15 mouse cellular contexts compared by ENCODE assay signal in genomic region chr2:3139578-3139977, GRCm38 (mm10). TPM values are rescaled to one million over a fixed set of nuclear protein-coding genes. Genes with fewer than 3 reads are reported as not detected.
DNase-seq lines count a peak whose midpoint lies in the region; ATAC-seq and TF ChIP-seq lines count a peak whose summit lies in the region.
"Had no signal": no experiment of that assay in that cellular context is flagged by ENCODE, and none has a peak within 500 bp of the region (broad histone marks: within the 10 kb centered on the region; RNA-seq: fewer than 3 reads in every experiment).

No protein-coding gene starts in this region.

- H3K27me3 ChIP-seq in kidney, embryonic 15.5 days = no peaks in the 10 kb centered on the region
- H3K27me3 ChIP-seq: limb, embryonic 13.5 days had no signal

- WGBS in kidney, embryonic 15.5 days = 52% methylated on average over 3 of the region's 3 CpGs

- no peak overlapping the region for H3K4me2 ChIP-seq in kidney, embryonic 15.5 days
- H3K4me2 ChIP-seq: limb, embryonic 13.5 days had no signal

- no peak for TF ChIP-seq CTCF in gastrocnemius, adult 2 months (IDR thresholded peaks at IDR 0.05)

- peak overlapping the region; percentile 31 for H3K27ac ChIP-seq in gastrocnemius, adult 2 months
- peak overlapping the region; percentile 13; the same call in 1 of the 2 replicates for H3K27ac ChIP-seq in kidney, embryonic 15.5 days
- H3K27ac ChIP-seq: limb, embryonic 13.5 days had no signal

- intact Hi-C loops in gastrocnemius, adult 2 months (cut with DNase I) = no loop called here
- intact Hi-C loops in gastrocnemius, postnatal 14 days (cut with DNase I; ENCODE audit: low total_unique reads) = no loop called here

- H3K36me3 ChIP-seq in kidney, embryonic 15.5 days = no peaks in the 10 kb centered on the region
- H3K36me3 ChIP-seq: limb, embryonic 13.5 days had no signal

- no peak for ATAC-seq in kidney, embryonic 15.5 days (replicated peaks; ENCODE audit: low FRiP score)
- no peak for ATAC-seq in granulocyte monocyte progenitor cell, adult 5-6 weeks (replicated peaks; ENCODE audit: poor library complexity, severe bottlenecking)

- no peak overlapping the region for H3K4me3 ChIP-seq in gastrocnemius, adult 2 months
- no peak overlapping the region for H3K4me3 ChIP-seq in kidney, embryonic 15.5 days (replicated peaks)
- H3K4me3 ChIP-seq: limb, embryonic 13.5 days had no signal

- no peak overlapping the region for H3K9ac ChIP-seq in kidney, embryonic 15.5 days
- H3K9ac ChIP-seq: limb, embryonic 13.5 days had no signal

- peaks cover 61% of the 10 kb centered on the region for H3K4me1 ChIP-seq in kidney, embryonic 15.5 days

- H3K9me3 ChIP-seq in kidney, embryonic 15.5 days (replicated peaks) = no peaks in the 10 kb centered on the region
- H3K9me3 ChIP-seq: limb, embryonic 13.5 days had no signal

- DNase-seq in gastrocnemius, adult 2 months = no peak
- DNase-seq in gastrocnemius, postnatal 14 days = no peak
- DNase-seq in kidney, postnatal 14 days = no peak
- DNase-seq in retina, postnatal 1 day = peak; percentile 27
- DNase-seq in retina, embryonic 14.5 days (ENCODE audit: low spot score) = no peak
- no peak for DNase-seq in adrenal gland, postnatal 14 days
- DNase-seq: adrenal gland, postnatal 25 days; B cell, adult 2 months; heart, postnatal 4 days; kidney, adult 9 months; layer of hippocampus, postnatal 36 days; thymus, postnatal 14 days had no signal

RNA-seq across cellular contexts. Expression of gene Fam171a1, which starts 25.6 kb away (rescaled TPM):
- 1 to 10 TPM; 2.5 to 3.9 TPM for total RNA-seq in gastrocnemius, adult 2 months (2021)
- total RNA-seq in gastrocnemius, postnatal 14 days (2021) = 1 to 10 TPM; 7.4 to 8.7 TPM
- polyA plus RNA-seq in kidney, embryonic 15.5 days (2015; fragmentation: Nextera tagmentation; extraction: Ambion mirVana) = 53.5 and 57.1 TPM in 2 replicates
- total RNA-seq in granulocyte monocyte progenitor cell, adult 5-6 weeks (2014; fragmentation: Nextera tagmentation) = 2.0 and 5.0 TPM in 2 replicates
- total RNA-seq in granulocyte monocyte progenitor cell, adult 5-6 weeks (2017) = 3.3 and 3.5 TPM in 2 replicates
- total RNA-seq in adrenal gland, postnatal 14 days (2021) = 25.3 and 27.4 TPM in 2 replicates
